Mouse (Mus musculus): Measurements from ENCODE around the gene Jam3. TPM values are rescaled to one million over a fixed set of nuclear protein-coding genes. Genes with fewer than 3 reads are reported as not detected.

The Jam3 gene
- polyA plus RNA-seq, 1 experiment from 2014 or later: 36.1 TPM

DNA sequence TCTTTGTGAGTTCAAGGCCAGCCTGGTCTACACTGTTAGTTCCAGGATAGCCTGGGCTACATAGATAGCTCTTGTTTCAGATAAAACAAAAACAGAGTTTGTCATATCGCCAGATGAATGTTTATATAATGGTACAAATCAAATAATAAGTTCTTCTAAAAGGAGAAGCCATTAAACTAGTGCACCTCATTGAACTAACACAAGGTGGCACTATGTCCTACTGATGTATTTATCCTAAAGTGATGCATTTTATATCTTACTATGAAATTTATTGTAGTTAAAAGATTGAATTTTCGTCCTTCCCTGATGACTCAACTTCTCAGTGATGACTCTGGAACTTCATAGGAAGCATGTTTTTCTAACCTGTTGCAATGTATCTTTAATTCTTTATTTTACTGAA is 105.7 kb downstream of the Jam3 start:
- no peak for ATAC-seq (ENCODE audit: low read depth)
- Histone ChIP-seq H3K4me3 (ENCODE audit: low read depth, low read length) (no peak overlapping the region), H3K4me1 (ENCODE audit: control insufficient read depth, insufficient read depth, low read length) (no peaks in the 10 kb centered on the region), H3K4me2 (ENCODE audit: low read depth, low read length) (no peak overlapping the region), H3K36me3 (ENCODE audit: control insufficient read depth, insufficient read depth, low read length) (peaks cover 45% of the 10 kb centered on the region), H3K9me3 (ENCODE audit: control insufficient read depth, low read length) (no peaks in the 10 kb centered on the region), H3K27ac (ENCODE audit: low read depth, low read length) (no peak overlapping the region), H3K27me3 (ENCODE audit: control insufficient read depth, insufficient read depth, low read length) (no peaks in the 10 kb centered on the region), H3K9ac (replicated peaks; ENCODE audit: low read depth, low read length) (no peak overlapping the region)
- WGBS: 94% methylated on average over 2 of the region's 2 CpGs

Other genes starting within 250 kb of the Jam3 start
- not detected in 2 replicates for gene Gm1110, start 232.3 kb downstream of the Jam3 start, polyA plus RNA-seq (2014; fragmentation: Nextera tagmentation; extraction: Ambion mirVana)
- 27.4 and 30.9 TPM in 2 replicates for gene Acad8, start 155.9 kb downstream of the Jam3 start, polyA plus RNA-seq (2014; fragmentation: Nextera tagmentation; extraction: Ambion mirVana)
- 136 and 145 TPM in 2 replicates for gene Thyn1, start 155.7 kb downstream of the Jam3 start, polyA plus RNA-seq (2014; fragmentation: Nextera tagmentation; extraction: Ambion mirVana)
- 90.4 and 100 TPM in 2 replicates for gene Vps26b, start 125.4 kb downstream of the Jam3 start, polyA plus RNA-seq (2014; fragmentation: Nextera tagmentation; extraction: Ambion mirVana)
- 16.7 and 18.4 TPM in 2 replicates for gene Ncapd3, start 125.2 kb downstream of the Jam3 start, polyA plus RNA-seq (2014; fragmentation: Nextera tagmentation; extraction: Ambion mirVana)
- gene Igsf9b, start 143.8 kb upstream of the Jam3 start, polyA plus RNA-seq (2014; fragmentation: Nextera tagmentation; extraction: Ambion mirVana): 15.3 and 19.1 TPM in 2 replicates
- gene Spata19, start 241.4 kb upstream of the Jam3 start, polyA plus RNA-seq (2014; fragmentation: Nextera tagmentation; extraction: Ambion mirVana): not detected in 2 replicates

All from neural tube, embryonic 14.5 days (tissue).